Mouse (Mus musculus) lung, postnatal 10 days (tissue): ENCODE measurements around the gene Il17re.
A peak's percentile ranks its signal among the peaks of the same experiment; 100 is the strongest.

Source experiments
- DNase-seq: peaks from one replicate; pipeline ENCODE4 v3.0.0; 2021

The Il17re gene

DNA sequence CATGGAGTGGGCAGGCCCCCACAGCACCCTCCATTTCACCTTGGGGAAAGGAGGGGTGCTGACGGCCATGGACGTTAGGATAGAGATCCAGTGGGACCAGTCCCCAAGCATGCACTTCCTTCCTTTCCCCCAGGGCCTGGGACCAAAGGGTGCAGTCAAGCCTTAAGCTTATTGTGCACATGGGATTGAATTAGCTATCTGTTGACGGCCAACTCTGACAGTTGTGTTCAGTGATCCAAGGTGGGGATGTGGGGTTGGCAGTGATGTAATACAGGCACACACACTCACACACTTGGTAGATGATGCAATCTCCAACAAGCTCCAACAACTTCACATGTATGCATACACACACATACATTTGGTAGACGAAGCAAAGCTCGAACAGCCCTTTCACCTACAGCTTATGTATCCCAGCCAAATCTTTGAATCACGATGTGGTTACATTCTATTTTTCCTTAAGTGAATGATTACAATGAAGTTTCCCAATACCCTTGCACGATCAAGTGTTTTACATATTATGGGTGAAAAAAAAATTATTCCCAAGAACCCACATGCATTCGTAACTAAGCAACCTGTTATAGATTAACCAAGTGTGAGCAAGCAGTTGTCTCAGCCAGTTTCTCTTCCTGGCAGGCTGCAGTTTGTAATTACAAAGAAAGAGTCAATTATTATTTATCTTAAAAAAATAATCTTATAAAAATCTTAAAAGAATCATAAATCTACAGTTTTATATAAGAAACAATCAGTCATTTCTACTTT, 13.9 kb upstream of the Il17re start:
- DNase-seq: no peak

DNA sequence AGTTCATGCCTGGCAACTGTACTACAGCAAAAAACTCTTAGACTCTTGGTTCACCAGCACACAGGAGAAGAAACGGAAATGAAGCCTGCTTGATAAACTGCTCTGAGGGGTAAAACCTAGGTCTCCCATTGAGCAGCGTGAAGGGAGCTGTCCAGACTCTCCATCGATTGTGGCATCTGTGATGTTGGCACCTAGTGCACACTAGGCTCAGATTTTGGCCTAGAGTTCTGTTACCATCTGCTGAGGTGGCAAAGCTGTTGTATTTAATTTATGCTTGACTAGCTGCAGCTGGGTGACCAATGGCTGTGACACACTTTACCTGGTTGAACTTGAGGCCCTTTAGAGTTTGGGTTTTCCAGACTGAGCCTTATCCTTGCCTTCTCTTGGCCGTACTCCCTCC, 10.6 kb upstream of the Il17re start:
- DNase-seq: no peak

DNA sequence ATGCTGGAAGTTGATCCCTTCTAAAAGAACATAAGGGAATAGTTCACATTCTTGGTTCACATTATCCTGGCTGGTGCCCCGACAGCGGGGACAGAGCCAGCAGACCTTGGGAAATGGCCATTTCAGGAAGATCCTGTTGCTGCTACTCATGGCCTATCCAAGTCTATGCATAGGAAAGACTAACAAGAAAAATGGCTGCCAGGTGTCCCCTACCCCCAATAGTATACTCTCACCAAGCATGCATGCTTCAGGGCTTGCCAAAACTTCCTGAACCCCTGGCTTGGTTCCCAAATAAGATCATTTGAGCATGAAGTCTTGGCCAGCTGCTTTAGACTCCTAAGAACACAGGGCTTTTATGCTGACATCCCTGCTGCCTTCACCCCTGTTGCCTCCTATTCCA, 6.4 kb upstream of the Il17re start:
- no peak for DNase-seq

DNA sequence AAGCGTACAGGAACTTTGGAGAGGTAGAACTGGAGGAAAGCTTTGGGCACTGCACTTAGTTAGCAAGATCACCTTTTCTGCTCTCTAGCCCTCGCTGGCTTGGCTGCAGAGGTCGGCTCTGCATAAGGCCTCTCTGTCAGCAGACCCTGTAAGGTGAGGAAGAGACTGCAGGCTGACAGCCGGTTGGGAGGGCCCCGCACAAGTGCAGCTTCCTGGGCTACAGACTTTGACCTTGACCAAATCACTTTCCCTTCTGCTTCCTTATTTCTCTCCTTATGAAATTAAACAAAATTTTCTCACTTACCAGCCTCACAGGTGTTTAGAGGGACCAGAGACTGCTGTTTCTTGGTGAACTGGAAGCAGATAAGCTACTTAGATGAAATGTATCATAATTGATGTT, 3.3 kb upstream of the Il17re start:
- no peak for DNase-seq

DNA sequence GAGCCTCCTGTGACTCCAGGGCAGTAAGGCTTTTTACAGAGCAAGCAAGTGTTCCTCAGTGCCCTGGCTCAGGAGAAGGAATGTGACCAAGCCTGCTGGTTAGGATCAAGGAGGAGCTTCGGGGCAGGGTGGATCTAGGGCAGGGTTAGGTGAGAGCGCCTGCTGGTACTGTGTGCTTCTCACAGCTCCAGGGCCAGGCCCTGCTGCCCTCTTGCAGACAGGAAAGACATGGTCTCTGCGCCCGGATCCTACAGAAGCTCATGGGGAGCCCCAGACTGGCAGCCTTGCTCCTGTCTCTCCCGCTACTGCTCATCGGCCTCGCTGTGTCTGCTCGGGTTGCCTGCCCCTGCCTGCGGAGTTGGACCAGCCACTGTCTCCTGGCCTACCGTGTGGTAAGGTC, 351 bp downstream of the Il17re start:
- peak; percentile 70 for DNase-seq

DNA sequence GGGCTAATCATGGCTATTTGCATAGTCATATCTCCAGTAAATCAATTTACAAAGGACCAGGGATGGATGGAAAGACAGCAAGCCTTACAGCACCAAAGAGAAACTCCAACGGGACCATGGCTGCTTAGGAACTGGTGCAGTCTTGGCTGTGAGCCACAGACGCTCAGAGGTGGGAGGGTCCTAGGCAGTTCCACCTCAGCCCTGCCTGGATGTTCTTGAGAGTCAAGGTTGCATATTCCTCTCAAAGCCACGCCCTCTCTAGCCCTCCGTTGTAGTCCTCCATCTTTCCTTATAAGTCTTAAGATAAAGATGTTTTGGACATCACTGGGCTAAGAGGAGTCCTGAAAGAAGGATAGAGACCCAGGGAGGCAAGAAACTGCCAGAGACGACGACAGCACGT, 5.8 kb downstream of the Il17re start:
- DNase-seq: no peak

DNA sequence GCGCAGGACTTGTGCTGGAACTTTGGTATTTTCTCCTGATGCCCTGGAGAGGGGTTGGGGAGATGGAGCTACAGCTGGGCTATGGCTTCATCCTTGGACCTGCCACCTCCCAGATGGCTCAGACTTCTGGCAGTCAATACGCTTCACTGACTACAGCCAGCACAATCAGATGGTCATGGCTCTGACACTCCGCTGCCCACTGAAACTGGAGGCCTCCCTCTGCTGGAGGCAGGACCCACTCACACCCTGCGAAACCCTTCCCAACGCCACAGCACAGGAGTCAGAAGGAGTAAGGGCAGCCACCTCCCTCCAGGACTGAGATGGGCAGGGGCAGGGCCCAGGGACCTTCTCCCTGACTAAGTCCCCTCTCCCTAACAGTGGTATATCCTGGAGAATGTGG, 7.3 kb downstream of the Il17re start:
- DNase-seq: peak; percentile 49

DNA sequence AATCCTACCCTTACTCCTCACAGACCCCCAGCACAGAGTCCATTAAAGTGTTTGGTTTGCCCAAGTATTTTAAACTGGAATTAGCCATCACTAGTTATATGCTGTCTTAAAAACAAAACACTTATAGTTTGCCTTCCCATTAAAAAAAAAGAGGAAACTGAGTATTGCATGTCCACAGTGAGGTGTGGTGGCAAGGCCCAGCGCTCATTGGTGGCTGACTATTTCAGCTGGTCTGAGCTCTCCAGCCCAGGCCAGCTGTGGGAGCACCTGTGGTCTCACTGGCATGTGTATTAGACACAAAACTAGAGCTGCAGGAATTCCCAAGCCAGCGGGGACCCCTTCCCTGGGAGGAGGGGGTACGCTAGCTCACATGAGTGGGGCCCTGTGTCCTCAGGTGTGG, 10.2 kb downstream of the Il17re start:
- DNase-seq: no peak

DNA sequence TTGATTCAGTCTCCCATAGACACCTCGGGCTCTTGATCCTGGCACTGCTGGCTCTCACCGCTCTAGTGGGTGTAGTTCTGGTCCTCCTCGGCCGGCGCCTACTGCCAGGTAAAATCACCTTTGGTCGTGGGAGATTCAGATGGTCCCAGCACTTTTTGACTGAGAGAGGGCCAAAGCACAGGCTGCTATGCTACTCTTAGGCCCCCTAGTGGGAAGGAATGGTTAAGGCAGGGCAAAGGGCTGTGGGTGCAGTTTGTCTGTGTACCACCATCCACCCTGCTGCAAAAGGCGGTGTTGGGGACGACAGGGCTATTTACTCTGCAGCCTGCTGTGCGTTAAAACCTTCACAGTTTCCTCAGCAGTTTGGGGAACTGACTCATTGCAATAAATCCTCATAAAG, 10.7 kb downstream of the Il17re start:
- peak; percentile 87 for DNase-seq

DNA sequence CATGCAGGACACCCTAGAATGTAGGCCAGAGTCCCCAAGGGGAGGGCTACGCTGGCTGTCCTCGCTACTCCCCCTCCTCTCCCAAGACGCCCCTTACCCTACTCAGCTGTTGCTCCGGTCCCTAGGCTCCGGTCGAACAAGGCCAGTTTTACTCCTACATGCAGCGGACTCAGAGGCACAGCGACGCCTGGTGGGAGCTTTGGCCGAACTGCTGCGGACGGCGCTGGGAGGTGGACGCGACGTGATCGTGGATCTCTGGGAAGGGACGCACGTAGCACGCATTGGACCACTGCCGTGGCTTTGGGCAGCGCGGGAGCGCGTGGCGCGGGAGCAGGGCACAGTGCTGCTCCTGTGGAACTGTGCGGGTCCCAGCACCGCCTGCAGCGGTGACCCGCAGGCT, 11.1 kb downstream of the Il17re start:
- peak; percentile 89 for DNase-seq

DNA sequence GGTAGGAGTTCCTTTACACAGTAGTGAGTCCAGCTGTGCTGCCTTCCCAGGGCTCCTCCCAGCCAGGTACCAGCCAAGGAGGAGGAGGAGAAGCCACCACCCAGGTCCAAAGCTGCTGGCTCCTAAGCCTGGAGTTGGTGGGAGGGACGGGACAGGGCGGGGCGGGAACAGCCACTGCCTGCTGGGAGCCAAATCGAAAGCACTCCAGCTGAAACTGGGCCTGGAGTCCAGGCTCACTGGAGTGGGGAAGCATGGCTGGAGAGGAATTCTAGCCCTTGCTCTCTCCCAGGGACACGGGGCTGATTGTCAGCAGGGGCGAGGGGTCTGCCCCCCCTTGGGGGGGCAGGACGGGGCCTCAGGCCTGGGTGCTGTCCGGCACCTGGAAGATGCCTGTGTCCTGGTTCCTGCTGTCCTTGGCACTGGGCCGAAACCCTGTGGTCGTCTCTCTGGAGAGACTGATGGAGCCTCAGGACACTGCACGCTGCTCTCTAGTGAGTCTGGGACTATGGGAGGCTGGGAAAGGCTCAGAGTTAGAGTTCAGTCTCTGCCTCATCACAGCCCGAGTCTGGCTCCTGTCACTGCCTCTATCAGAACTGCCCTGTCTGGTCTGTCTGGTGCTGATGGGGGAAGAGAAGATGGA, 13.1 kb downstream of the Il17re start, which contains the start of gene Il17rc:
Gene Il17rc (plus strand): TSS at position 131 of the 640 bp plus-strand sequence.
- DNase-seq: peak; percentile 76

DNA sequence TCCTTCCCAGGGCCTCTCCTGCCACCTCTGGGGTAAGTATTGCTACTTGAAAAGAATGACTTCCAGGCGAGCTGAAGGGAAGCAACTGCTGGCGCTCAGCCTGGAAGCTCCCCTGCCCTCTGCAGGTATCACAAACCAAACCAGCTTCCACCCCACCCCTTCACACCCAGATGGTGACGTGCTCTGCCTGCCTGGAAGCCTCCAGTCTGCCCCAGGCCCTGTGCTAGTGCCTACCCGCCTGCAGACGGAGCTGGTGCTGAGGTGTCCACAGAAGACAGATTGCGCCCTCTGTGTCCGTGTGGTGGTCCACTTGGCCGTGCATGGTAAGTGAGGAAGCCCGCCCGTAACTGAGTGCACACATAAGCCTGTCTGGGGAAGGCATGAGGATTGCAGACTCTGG, 13.8 kb downstream of the Il17re start:
- no peak for DNase-seq

DNA sequence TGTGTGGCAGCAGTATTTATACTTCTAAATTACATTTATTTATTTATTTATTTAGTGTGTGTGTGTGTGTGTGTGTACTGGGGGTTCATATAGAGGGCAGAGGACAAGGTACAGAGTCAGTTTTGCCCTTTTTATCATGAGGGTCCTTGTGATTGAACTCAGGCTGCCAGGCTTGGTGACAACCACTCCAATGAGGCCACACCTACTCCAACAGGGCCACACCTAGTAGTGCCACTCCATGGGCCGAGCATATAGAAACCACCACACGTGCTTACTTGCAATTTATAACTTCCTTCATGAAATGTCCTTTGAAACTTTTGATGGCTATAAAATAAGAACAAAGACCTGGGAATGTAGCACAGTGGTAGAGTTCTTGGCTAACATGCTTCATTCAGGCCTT, 15.0 kb downstream of the Il17re start:
- no peak for DNase-seq

DNA sequence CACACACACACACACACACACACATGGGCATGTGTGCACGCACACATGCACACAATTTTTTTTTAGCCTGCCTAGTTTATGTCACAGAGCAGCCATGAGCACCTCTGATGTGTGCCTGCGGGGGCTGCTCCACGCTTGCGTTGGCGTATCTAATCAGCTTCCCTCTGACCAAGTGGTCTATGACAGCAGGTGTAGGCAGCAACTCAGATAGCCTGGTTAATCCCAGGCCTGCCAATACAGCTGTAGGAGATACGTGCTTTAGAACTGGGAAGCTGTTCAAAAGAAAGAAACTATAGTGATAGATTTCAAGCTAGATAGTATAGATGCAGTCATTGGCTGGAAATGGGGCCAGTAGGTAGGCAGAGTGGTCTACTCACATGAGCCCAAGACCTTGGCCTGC, 15.4 kb downstream of the Il17re start:
- DNase-seq: no peak

DNA sequence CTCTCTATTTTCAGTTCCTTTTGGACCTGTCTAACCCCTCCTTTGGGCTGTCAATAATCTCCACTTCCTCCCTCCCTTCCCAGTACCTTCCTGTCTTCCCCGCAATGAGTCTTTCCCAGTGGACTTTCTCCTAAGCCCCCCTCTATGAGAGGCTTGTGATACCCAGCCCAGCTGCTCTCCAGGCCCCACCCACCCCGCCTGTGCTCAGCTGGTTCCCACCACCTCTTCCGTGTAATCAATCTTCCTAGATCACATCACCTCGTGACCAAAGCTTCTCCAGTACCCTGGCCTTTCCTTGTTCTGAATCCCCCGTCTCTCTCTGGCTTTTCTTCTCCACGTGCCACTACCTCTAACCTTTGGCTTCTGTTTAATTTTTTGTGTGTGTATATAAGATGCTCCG, 19.1 kb downstream of the Il17re start:
- no peak for DNase-seq

DNA sequence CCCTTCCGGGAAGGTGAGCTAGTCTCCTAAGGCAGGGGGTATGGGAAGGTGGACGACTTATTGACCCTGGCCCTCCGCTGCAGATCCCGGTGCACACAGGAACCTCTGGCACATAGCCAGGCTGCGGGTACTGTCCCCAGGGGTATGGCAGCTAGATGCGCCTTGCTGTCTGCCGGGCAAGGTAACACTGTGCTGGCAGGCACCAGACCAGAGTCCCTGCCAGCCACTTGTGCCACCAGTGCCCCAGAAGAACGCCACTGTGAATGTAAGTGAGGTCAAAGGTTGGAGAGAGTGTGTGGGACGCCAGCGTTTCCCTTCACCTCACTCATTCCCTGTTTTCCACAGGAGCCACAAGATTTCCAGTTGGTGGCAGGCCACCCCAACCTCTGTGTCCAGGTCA, 20.6 kb downstream of the Il17re start:
- DNase-seq: no peak

DNA sequence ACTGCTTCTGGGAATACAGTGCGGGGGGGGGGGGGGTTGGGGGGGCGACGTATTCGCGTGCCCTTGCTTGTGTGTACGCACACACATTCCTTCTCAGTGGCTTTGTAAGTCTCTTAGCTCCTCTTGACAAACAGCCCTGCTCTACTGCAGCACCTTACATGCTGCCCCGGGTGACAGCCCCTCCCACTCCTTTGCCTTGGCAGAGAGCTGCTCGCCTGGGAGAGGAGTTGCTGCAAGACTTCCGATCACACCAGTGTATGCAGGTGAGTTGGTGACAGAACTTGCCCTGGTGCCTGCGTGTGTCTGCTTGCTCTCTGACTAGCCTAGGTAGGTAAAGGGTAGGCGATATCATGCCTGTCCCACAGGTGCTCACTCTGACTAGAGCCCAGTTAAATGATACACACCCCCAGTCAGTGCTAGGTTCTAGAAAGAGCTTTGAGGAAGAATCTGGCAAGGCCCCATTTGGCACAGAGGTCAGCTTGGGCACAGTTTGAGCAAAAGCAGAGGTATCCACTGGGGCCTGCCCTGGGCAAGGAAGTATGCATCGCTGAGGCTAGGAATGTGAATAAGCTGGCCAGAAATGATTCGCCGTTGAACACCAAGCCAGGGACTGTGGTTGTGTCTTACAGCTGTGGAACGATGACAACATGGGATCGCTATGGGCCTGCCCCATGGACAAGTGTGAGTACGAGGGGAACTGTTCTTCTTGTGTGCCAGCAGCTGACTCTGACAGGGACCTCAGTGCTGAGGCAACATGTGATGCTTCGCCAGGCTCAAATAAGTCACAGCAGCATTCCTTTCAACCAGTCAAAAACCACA, 22.5 kb downstream of the Il17re start:
- peak; percentile 54 for DNase-seq

DNA sequence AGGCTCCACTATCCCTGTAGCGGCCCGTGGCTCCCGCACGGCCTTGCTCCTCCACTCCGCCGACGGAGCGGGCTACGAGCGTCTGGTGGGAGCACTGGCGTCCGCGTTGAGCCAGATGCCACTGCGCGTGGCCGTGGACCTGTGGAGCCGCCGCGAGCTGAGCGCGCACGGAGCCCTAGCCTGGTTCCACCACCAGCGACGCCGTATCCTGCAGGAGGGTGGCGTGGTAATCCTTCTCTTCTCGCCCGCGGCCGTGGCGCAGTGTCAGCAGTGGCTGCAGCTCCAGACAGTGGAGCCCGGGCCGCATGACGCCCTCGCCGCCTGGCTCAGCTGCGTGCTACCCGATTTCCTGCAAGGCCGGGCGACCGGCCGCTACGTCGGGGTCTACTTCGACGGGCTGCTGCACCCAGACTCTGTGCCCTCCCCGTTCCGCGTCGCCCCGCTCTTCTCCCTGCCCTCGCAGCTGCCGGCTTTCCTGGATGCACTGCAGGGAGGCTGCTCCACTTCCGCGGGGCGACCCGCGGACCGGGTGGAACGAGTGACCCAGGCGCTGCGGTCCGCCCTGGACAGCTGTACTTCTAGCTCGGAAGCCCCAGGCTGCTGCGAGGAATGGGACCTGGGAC, 24.3 kb downstream of the Il17re start:
- no peak for DNase-seq

DNA sequence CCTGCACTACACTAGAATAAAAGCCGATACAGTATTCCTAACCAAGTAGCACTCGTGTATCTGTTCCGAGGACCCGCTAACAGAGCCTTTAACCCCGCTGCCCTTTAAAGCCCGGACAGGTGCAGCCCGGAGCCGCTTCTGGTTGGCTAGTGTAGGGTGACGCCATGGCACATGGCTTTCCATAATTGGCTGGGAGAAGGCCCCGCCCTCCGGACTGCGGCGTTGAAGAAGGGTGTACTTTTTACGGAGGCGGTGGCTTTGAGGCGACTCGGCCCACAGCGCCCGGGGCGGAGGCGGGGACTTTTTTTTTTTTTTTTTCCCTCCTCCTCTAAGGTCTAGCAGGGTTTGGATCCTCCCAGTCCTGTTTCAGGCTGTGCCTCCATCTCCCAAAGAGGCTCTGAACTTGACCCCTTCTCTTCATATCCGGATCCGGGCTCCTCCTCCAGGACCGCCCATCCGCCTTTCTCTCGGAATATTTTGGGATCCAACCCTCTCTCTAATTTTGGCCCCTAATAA, 24.9 kb downstream of the Il17re start, which contains the start of gene Creld1:
Gene Creld1 (plus strand): TSS at position 198 of the 516 bp plus-strand sequence.
- DNase-seq: peak; percentile 97

DNA sequence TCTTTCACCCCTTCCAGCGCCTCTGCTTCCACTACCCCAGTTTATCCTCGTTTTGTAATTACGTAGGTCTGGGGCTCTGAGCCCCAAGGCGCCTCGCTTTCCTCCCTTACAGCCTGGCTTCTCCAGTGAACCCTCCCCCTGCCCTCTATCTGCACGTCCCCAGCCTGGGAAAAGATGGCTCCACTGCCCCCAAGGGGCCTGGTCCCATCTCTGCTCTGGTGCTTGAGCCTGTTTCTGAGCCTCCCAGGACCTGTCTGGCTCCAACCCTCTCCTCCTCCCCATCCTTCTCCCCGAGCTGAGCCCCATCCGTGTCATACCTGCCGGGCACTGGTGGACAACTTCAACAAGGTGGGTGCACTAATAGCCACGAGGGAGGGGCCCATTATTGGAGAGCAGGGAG, 25.4 kb downstream of the Il17re start:
- DNase-seq: peak; percentile 40

DNA sequence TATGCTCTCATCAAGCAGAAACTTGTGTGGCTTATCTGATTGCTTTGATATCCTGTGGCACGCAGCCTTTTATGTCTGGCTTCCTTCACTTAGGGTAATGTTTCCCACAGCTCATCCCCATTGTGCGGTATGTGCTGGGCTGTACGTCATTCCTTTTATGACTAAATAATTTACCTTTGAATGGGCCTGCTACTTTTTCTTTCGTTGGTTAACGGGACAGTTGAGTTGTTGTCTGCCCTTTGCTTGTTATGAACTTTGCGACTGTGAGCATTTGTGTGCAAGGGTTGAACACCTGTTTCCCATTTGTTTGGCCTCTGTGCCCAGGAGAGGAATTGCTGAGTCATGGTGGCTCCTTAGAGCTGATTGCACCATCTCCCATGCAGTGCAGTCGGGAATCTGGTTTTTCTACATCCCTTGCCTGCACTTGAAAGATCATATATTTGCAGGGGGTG, 28.9 kb downstream of the Il17re start:
- DNase-seq: peak; percentile 50

DNA sequence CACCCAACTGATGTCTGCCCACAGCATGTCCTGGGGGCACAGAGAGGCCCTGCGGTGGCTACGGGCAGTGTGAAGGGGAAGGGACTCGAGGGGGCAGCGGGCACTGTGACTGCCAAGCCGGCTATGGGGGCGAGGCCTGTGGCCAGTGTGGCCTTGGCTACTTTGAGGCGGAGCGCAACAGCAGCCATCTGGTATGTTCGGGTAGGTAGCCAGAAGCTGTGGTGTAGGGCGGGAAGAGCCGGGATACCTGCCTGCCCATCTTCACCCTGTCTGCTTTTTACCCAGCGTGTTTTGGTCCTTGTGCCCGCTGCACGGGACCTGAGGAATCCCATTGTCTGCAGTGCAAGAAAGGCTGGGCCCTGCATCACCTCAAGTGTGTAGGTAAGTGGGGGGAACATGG, 31.1 kb downstream of the Il17re start:
- no peak for DNase-seq
